Mouse (Mus musculus) intestine, embryonic 16.5 days (tissue): ENCODE results near the gene Gpr33. TPM values are rescaled to one million over a fixed set of nuclear protein-coding genes. Genes with fewer than 3 reads are reported as not detected.

Experiments used
- ATAC-seq: fragments of 200-750 bp; cut with Nextera tagmentation; 2 replicates; pipeline ENCODE4 v1.8.0; 2017; ENCODE audit warnings: moderate TSS enrichment, moderate library complexity
- H3K27ac ChIP-seq: fragments of 300-500 bp; sonication (generic); 2 replicates; pipeline ENCODE4 v1.5.1; 2014; ENCODE audit warnings: mild to moderate bottlenecking, low read length
- H3K27me3 ChIP-seq: fragments of 300-500 bp; sonication (generic); replicated peaks from 2 replicates; pipeline ENCODE4 v1.6.1; 2014; ENCODE audit warnings: low read length, control low read depth, mixed read lengths; ENCODE audit not compliant: control insufficient read depth, insufficient read depth
- H3K36me3 ChIP-seq: fragments of 300-500 bp; sonication (generic); 2 replicates; pipeline ENCODE4 v1.6.1; 2014; ENCODE audit warnings: low read length, control low read depth; ENCODE audit not compliant: control insufficient read depth, insufficient read depth
- H3K4me1 ChIP-seq: fragments of 300-500 bp; sonication (generic); 2 replicates; pipeline ENCODE4 v1.6.1; 2014; ENCODE audit warnings: low read length, control low read depth, mixed read lengths; ENCODE audit not compliant: control insufficient read depth, insufficient read depth
- H3K4me2 ChIP-seq: fragments of 300-500 bp; sonication (generic); 2 replicates; pipeline ENCODE4 v1.6.1; 2014; ENCODE audit warnings: low read depth, low read length, control low read depth
- H3K4me3 ChIP-seq: fragments of 300-500 bp; sonication (generic); 2 replicates; pipeline ENCODE4 v1.5.1; 2014; ENCODE audit warnings: mild to moderate bottlenecking, low read length
- H3K9ac ChIP-seq: fragments of 300-500 bp; sonication (generic); 2 replicates; pipeline ENCODE4 v1.6.1; 2014; ENCODE audit warnings: low read depth, low read length
- H3K9me3 ChIP-seq: fragments of 300-500 bp; sonication (generic); 2 replicates; pipeline ENCODE4 v1.6.1; 2016; ENCODE audit warnings: low read length, control low read depth; ENCODE audit not compliant: control insufficient read depth
- WGBS: fragments of 180-500 bp; shearing (Covaris S2); extraction: QIAGEN DNeasy Blood & Tissue Kit; methylation state at CpG from one replicate; pipeline ENCODE4 v1.1.7; 2014; 5-methylcytosine and 5-hydroxymethylcytosine counted together
- polyA plus RNA-seq: library from polyadenylated mRNA; unstranded; fragments of >200 nt; fragmentation: Nextera tagmentation; extraction: Ambion mirVana; gene quantifications from 2 replicates; pipeline ENCODE4 v1.2.1, GENCODE M21; 2015

The Gpr33 gene
- polyA plus RNA-seq, 1 experiment from 2014 or later = not detected

DNA sequence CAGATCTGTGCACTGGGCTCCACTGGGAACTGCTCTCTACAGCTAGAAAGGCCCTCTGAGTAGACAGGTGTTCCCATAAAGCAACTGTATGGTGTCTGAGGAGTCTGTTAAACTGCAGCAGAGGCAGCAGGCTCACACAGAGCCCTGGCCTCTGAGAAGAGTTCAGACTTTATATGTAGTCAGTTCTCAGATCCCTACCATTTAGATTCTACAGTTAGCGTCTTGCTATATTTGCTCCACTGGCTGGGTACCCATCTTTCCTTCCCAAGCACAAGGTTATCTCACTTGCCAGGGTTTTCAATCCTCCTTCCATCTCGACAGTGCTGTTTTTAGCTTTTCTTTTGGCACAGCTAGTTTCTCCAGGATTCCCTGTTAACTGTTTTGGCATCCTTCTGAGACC, 37.2 kb downstream of the Gpr33 start:
- no peak for ATAC-seq
- no peaks in the 10 kb centered on the region for H3K4me1 ChIP-seq
- no peaks in the 10 kb centered on the region for H3K27me3 ChIP-seq
- H3K36me3 ChIP-seq = 0 out of 2 replicates have a peak, but pooled peaks cover 4% of the 10 kb centered on the region
- 0 out of 2 replicates have a peak, but pooled peaks cover 4% of the 10 kb centered on the region for H3K9me3 ChIP-seq
- H3K27ac ChIP-seq = no peak overlapping the region
- H3K9ac ChIP-seq = no peak overlapping the region
- no peak overlapping the region for H3K4me3 ChIP-seq
- no peak overlapping the region for H3K4me2 ChIP-seq
- 85% methylated on average over 2 of the region's 2 CpGs for WGBS

DNA sequence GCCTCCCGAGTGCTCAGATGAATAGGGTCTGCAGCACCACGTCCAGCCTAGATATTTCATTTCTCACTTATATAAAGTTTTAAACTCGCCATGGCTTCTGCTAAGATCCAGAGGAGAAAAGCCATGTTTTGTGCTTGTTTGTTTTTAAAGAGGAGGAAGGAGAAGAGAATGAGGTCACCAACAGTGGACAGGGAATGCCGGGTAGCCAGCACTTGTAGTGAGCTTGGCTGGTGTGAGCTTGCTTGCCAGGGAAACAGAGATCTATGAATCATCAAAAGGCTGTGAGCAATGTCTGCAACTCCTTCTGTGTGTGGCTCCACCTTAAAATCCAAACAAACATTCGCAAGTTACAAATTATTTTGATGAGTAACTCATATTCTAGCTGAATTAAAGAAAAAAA, 39.3 kb downstream of the Gpr33 start:
- H3K27me3 ChIP-seq = no peaks in the 10 kb centered on the region
- no peaks in the 10 kb centered on the region for H3K4me1 ChIP-seq
- H3K36me3 ChIP-seq = no peaks in the 10 kb centered on the region
- H3K9me3 ChIP-seq = 0 out of 2 replicates have a peak, but pooled peaks cover 4% of the 10 kb centered on the region
- no peak overlapping the region for H3K9ac ChIP-seq
- no peak overlapping the region for H3K4me2 ChIP-seq
- no peak overlapping the region for H3K27ac ChIP-seq
- WGBS = 88% methylated on average over 5 of the region's 5 CpGs
- no peak overlapping the region for H3K4me3 ChIP-seq
- no peak for ATAC-seq

DNA sequence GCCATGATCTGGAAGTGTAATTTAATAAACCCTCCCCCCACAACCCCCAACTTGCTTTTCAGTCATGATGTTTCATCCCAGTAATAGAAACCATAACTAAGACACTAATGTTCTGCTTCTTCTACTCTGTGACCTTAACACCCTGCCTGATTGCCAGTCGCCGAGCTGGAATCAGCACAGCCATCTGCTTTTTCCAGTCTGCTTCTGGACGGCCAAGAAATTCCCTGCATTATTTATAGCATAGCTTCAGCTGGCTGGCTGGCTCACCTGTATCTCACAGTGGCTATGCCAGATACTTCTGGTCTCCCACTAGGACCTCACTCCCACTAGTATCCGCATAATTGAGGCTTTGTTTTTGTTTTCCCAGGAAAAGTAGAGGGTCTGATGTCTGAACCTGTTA, 42.0 kb downstream of the Gpr33 start:
- WGBS = 60% methylated on average over 4 of the region's 4 CpGs
- H3K4me1 ChIP-seq = no peaks in the 10 kb centered on the region
- no peaks in the 10 kb centered on the region for H3K27me3 ChIP-seq
- 0 out of 2 replicates have a peak, but pooled peaks cover 4% of the 10 kb centered on the region for H3K9me3 ChIP-seq
- no peaks in the 10 kb centered on the region for H3K36me3 ChIP-seq
- no peak for ATAC-seq
- H3K4me3 ChIP-seq = no peak overlapping the region
- no peak overlapping the region for H3K27ac ChIP-seq
- H3K4me2 ChIP-seq = no peak overlapping the region
- no peak overlapping the region for H3K9ac ChIP-seq

DNA sequence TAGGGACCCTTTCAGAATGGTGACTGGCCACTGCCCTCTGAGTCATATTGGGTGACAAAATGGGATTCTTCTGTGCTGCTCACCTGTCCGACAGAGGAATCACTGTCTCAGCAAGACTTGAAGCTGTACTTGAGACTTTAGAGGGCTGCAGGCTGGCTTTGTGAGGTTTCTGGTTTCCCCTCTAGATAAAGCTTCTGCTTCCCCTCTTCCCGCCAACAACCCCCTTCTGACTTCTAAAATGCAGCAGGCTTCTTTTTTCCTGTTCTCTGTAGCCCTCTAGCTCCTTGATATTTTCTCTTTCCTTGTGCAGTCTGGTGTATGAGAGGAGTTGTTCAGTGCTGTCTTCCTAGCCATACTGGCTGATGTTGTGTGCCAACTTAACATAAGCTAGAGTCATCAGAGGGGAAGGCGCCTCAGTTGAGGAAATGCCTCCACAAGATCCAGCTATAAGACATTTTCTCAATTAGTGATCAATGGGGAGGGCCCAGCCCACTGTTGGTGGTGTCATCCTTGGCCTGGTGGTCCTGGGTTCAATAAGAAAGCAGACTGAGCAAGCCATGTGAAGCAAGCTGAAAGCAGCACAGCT, 42.6 kb downstream of the Gpr33 start:
- ATAC-seq = no peak
- Histone ChIP-seq H3K27me3 (no peaks in the 10 kb centered on the region), H3K9ac (no peak overlapping the region), H3K36me3 (no peaks in the 10 kb centered on the region), H3K27ac (no peak overlapping the region), H3K9me3 (0 out of 2 replicates have a peak, but pooled peaks cover 4% of the 10 kb centered on the region), H3K4me3 (no peak overlapping the region), H3K4me2 (no peak overlapping the region), H3K4me1 (no peaks in the 10 kb centered on the region)
- 85% methylated on average over 3 of the region's 3 CpGs for WGBS

DNA sequence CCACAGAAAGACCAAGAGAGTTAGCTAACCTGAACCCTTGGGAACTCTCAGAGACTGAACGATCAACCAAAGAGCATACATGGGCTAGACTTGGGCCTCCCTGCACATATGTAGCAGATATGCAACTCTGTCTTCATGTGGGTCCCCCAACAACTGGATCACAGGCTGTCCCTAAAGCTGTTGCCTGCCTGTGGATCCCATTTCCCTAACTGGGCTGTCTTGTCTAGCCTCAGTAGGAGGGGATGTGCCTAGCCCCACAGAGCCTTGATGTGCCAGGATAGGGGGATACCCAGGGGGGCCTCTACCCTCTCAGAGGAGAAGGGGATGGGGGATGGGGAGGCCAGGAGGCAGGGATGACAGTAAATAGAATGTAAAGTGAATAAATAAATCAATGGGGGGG, 44.2 kb downstream of the Gpr33 start:
- Histone ChIP-seq H3K4me1 (no peaks in the 10 kb centered on the region), H3K36me3 (no peaks in the 10 kb centered on the region), H3K4me3 (no peak overlapping the region), H3K27me3 (no peaks in the 10 kb centered on the region), H3K27ac (no peak overlapping the region), H3K9me3 (0 out of 2 replicates have a peak, but pooled peaks cover 4% of the 10 kb centered on the region), H3K4me2 (no peak overlapping the region), H3K9ac (no peak overlapping the region)
- ATAC-seq = no peak
- 90% methylated on average over 1 of the region's 1 CpGs for WGBS

DNA sequence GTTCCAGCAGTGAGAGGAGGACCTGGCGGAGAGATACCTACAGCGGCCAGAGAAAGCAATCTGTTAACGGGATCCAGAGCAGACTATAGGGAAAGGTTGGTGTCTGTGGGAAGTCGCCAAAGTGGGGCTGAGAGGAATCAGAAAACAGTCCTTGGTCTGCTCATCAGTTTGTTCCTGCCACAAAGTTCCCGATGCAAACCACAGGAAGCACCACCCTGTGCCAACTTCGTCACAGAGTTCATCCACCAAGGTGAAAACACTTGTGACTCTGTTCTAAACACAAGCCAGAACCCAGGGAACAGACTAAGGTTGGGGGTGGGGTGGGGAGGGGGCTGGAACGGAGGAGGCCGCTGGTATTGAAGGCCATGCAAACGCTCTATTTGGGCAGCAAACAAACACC, 51.3 kb downstream of the Gpr33 start:
- Histone ChIP-seq H3K4me1 (no peaks in the 10 kb centered on the region), H3K9ac (no peak overlapping the region), H3K9me3 (no peaks in the 10 kb centered on the region), H3K27me3 (no peaks in the 10 kb centered on the region), H3K4me3 (no peak overlapping the region), H3K36me3 (no peaks in the 10 kb centered on the region), H3K27ac (no peak overlapping the region), H3K4me2 (no peak overlapping the region)
- ATAC-seq = no peak
- WGBS = 60% methylated on average over 9 of the region's 9 CpGs

DNA sequence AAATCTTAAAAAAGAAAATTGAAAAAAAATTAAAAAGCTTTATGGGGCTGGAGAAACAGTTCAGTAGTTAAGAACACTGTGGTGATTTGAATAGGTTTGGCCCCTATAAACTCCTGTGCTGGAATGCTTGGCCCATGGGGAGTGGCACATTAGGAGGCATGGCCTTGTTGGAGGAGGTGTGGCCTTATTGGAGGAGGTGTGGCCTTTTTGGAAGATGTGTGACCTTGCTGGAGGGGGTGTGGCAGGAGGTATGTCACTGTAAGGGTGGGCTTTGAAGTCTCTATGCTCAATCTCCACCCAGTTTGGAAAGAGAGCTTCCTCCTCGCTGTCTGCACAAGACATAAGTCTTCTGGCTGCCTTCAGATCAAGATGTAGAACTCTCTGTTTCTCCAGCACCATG, 53.5 kb downstream of the Gpr33 start:
- WGBS = 90% methylated on average over 1 of the region's 1 CpGs
- no peaks in the 10 kb centered on the region for H3K27me3 ChIP-seq
- H3K36me3 ChIP-seq = no peaks in the 10 kb centered on the region
- no peak overlapping the region for H3K4me3 ChIP-seq
- H3K4me1 ChIP-seq = peaks cover 3% of the 10 kb centered on the region
- ATAC-seq = no peak
- no peak overlapping the region for H3K27ac ChIP-seq
- no peak overlapping the region for H3K4me2 ChIP-seq
- H3K9me3 ChIP-seq = no peaks in the 10 kb centered on the region
- H3K9ac ChIP-seq = no peak overlapping the region

Other genes with a start within 250 kb of the Gpr33 start
- gene Hectd1, start 198.5 kb downstream of the Gpr33 start, polyA plus RNA-seq = 25.6 and 26.8 TPM in 2 replicates
- 7.7 and 8.7 TPM in 2 replicates for gene Heatr5a, start 56.7 kb downstream of the Gpr33 start, polyA plus RNA-seq
- 26.5 and 26.8 TPM in 2 replicates for gene Dtd2, start 21.6 kb downstream of the Gpr33 start, polyA plus RNA-seq
- 10.7 and 10.9 TPM in 2 replicates for gene Nubpl, start 69.7 kb upstream of the Gpr33 start, polyA plus RNA-seq